Mouse (Mus musculus) stomach, postnatal 0 days (tissue): ENCODE measurements at regions not wholly inside any gene's neighbourhood (a gene's known extent, or its start where the extent isn't known, plus 50 kb on each side); places are given as distances from the start of the nearest gene placed in this dataset.

ENCODE experiments used
- CTCF ChIP-seq: IDR thresholded peaks from 2 replicates; pipeline ENCODE4 v1.5.1; 2016; ENCODE audit warnings: antibody characterized with exemption, low read depth, mild to moderate bottlenecking, moderate library complexity
- EP300 ChIP-seq: optimal IDR thresholded peaks from 2 replicates; pipeline ENCODE3; 2016; ENCODE audit warnings: antibody characterized with exemption

GRCm38 (mm10) chr2:92664939-92665338 is 65.4 kb downstream of the Chst1 start:
- TF ChIP-seq CTCF (no peak), EP300 (no peak)
